Mouse (Mus musculus) spleen, adult 2 months (tissue): ENCODE results near the gene Skor1. TPM values are rescaled to one million over a fixed set of nuclear protein-coding genes. Genes with fewer than 3 reads are reported as not detected.
A peak's percentile ranks its signal among the peaks of the same experiment; 100 is the strongest.

Experiments used
- DNase-seq, 2 experiments: peaks; one replicate each; pipeline versions ENCODE4 v3.0.0 to v3.0.0-alpha.2; 2012 to 2021; ENCODE audit warnings: low spot score in 2 of 2, low read depth in 1 of 2
- H3K27ac ChIP-seq: fragments of 200-500 bp; 2 replicates; pipeline ENCODE4 v1.5.1; 2012; ENCODE audit warnings: low read length, inconsistent platforms; ENCODE audit not compliant: insufficient read depth
- H3K27me3 ChIP-seq: fragments of 200-500 bp; 2 replicates; pipeline ENCODE4 v1.6.1; 2012; ENCODE audit warnings: mild to moderate bottlenecking, moderate library complexity, low read length, inconsistent platforms; ENCODE audit not compliant: control insufficient read depth, insufficient read depth
- H3K36me3 ChIP-seq: fragments of 200-500 bp; 2 replicates; pipeline ENCODE4 v1.6.1; 2012; ENCODE audit warnings: mild to moderate bottlenecking, low read length, inconsistent platforms; ENCODE audit not compliant: control insufficient read depth, insufficient read depth
- H3K4me1 ChIP-seq: fragments of 200-500 bp; 2 replicates; pipeline ENCODE4 v1.6.1; 2011; ENCODE audit warnings: inconsistent platforms; ENCODE audit not compliant: control insufficient read depth, insufficient read depth, insufficient read length
- H3K4me3 ChIP-seq: fragments of 200-500 bp; 2 replicates; pipeline ENCODE4 v1.5.1; 2011; ENCODE audit warnings: mild to moderate bottlenecking, inconsistent platforms; ENCODE audit not compliant: insufficient read depth, insufficient read length; ENCODE audit errors: extremely low read depth
- CTCF ChIP-seq: fragments of 200-500 bp; IDR thresholded peaks from 2 replicates; pipeline ENCODE4 v1.5.1; 2011; ENCODE audit warnings: mild to moderate bottlenecking, inconsistent platforms; ENCODE audit not compliant: insufficient read depth, insufficient read length, insufficient replicate concordance; ENCODE audit errors: extremely low read depth
- POLR2A ChIP-seq: fragments of 200-500 bp; IDR thresholded peaks from 2 replicates; pipeline ENCODE4 v1.6.1; 2011; ENCODE audit warnings: low read depth, low read length, inconsistent platforms
- WGBS: fragments of 180-500 bp; shearing (Covaris S2); methylation state at CpG from one replicate; pipeline ENCODE4 v1.1.7; 2018; 5-methylcytosine and 5-hydroxymethylcytosine counted together
- polyA plus RNA-seq: library from polyadenylated mRNA; depleted of rRNA; stranded (reverse); fragments of >200 nt; gene quantifications from 2 replicates; pipeline ENCODE4 v1.2.3, GENCODE M21; 2012

Skor1 gene
- polyA plus RNA-seq, 1 experiment, result 0.09 TPM

DNA sequence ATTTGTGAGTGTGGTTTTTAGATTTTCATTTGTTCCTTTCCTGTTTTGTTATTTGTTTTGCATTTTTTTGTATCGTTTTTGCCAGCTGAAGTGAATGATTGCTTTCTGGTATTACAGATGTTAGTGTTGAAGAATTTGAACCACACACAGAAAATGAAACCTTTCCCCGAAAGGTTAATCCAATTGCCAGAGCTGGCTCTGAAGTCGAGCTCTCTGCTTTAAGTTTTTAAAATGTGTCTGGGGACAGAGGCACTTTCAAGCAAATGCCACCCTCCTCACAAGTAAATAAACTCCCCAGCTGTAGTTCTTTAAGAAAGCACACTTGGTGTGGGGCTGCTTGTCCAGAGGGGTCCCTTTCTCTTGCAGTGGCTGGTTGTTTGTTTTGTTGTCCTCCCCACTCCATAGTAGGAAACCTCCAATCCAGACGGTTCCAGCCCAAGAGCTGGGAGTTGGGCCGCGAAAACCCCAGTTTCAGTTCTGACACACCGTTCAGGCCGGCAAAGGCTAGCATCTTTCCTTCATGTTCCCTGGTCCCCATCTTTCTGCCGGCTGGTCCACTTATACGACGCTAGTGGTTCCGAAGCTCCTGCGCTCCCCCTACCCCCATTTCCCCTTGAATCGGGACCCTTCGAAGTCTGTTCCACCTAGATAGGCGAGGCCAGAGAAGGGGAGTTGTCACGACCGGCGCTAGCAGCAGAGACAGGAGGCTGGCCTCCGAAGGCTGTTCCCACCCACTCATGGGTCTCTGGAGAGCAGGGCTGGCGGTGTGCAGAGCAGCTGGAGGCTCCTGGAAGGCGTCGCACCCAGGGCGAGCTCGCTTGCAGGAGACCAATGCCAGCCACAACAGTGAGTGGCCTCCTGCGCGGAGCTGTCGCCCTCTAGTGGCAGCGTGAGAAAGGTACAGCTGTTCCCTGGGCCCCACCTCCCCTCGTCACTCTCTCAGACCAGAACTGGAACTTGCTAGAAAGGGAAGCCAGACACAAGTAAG, 25.0 kb downstream of the Skor1 start:
- TF ChIP-seq POLR2A (no peak), CTCF (peak; percentile 100)
- peak overlapping the region; percentile 60 for H3K4me3 ChIP-seq
- peak; percentile 72 to 84 for DNase-seq
- 5% methylated on average over 30 of the region's 30 CpGs for WGBS
- no peaks in the 10 kb centered on the region for H3K36me3 ChIP-seq
- 0 out of 2 replicates have a peak, but pooled peaks cover 2% of the 10 kb centered on the region for H3K4me1 ChIP-seq
- H3K27ac ChIP-seq, result peak overlapping the region; percentile 31; the same call in 1 of the 2 replicates
- H3K27me3 ChIP-seq, result no peaks in the 10 kb centered on the region

DNA sequence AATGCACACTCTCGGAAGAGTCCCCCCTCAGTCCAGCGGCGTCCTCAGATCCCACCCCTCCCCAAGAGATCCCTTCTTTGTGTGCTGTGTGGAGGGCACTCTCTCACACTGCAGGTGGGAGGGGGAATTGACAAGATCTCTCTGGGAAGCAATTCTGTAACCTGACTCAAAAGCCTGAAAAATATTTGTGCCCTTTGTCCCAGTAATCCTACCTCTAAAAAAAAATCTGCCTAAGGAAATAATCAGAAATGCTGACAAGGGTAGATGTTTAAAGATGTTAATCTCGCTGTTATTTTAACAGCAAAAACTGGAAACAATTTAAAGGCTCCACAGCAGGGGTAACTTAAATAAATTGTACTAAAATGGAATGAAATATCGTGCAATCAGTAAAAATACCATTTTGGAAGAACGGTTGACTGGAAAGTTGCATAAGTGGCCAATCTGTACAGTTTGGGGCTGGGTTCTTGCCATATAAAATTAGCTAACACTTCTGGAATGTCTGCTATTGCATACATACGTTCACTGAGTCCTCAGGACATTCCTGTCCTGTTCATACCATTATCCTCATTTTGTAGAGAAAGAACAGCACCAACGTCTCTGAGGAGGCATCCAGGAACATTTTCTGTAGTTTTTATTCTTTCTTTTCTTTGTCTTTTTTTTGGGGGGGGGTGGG, 26.5 kb downstream of the Skor1 start:
- H3K4me3 ChIP-seq, result no peak overlapping the region
- DNase-seq, result no peak
- H3K27me3 ChIP-seq, result no peaks in the 10 kb centered on the region
- H3K27ac ChIP-seq, result no peak overlapping the region
- 87% methylated on average over 8 of the region's 8 CpGs for WGBS
- H3K36me3 ChIP-seq, result no peaks in the 10 kb centered on the region
- TF ChIP-seq POLR2A (no peak), CTCF (no peak)
- H3K4me1 ChIP-seq, result 0 out of 2 replicates have a peak, but pooled peaks cover 2% of the 10 kb centered on the region

DNA sequence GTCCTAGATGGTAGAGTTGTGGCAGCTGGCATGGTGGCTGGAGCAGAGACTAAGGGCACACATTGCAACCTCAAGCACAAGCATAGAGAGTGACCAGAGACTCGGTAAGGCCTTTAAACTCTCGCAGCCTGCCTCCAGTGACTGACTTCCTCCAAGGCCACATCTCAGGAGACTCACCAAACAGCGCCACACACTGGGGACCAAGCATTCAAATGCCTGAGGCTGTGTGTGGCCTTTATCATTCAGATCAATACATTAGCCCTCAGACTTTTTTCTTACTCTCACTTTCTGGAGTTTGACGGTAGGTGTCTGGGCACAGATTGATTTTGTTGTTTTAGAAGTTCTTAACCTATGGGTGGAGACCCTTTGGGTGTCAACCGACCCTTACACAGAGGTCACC, 30.4 kb downstream of the Skor1 start:
- no peak overlapping the region for H3K27ac ChIP-seq
- TF ChIP-seq CTCF (no peak), POLR2A (no peak)
- H3K4me3 ChIP-seq, result no peak overlapping the region
- DNase-seq, result no peak
- no peaks in the 10 kb centered on the region for H3K36me3 ChIP-seq
- 90% methylated on average over 5 of the region's 5 CpGs for WGBS
- no peaks in the 10 kb centered on the region for H3K4me1 ChIP-seq
- H3K27me3 ChIP-seq, result no peaks in the 10 kb centered on the region

DNA sequence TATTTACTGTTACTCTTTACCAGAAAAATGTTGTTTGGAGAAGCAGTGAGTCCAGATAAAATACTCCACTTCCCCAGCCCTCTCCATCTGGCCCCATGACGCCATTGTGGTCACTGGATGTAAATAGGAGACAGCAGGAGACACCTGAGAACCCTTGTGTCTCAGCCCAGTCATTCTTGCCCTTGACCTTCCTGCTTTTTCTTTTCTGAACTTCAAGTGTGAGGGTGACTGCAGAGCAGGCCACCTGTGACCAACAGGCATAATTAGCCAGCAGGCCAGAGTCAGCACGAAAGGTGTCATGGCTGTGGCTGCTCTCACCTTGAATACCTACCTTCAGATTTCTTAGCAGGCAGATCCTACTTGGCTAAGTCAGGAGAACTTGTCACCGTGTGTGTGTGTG, 36.2 kb downstream of the Skor1 start:
- H3K36me3 ChIP-seq, result no peaks in the 10 kb centered on the region

DNA sequence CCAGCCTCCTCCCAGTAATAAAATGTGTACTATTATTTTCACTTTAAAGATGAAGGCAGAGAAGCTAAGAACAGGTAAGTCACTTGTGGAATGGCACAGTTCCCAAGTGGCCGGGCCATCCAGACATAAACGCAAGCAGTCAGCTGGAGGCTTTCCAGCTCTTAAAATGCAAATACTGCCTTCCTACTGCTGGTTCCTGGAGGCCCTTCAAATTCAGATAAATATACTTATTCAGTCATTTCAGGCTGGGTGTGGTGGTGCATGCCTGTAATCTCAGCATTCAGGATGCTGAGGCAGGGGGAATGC, 39.0 kb downstream of the Skor1 start:
- Histone ChIP-seq H3K4me3 (no peak overlapping the region), H3K4me1 (peaks cover 10% of the 10 kb centered on the region; the same call in 1 of the 2 replicates), H3K27me3 (0 out of 2 replicates have a peak, but pooled peaks cover 5% of the 10 kb centered on the region), H3K36me3 (no peaks in the 10 kb centered on the region), H3K27ac (no peak overlapping the region)
- WGBS, result 57% methylated on average over 2 of the region's 2 CpGs
- DNase-seq, result no peak
- no peak for TF ChIP-seq POLR2A
- no peak for TF ChIP-seq CTCF

More for the DNA sequence above, 36.2 kb downstream of the Skor1 start:
- Histone ChIP-seq H3K27me3 (0 out of 2 replicates have a peak, but pooled peaks cover 5% of the 10 kb centered on the region), H3K27ac (no peak overlapping the region), H3K4me3 (no peak overlapping the region), H3K4me1 (peaks cover 10% of the 10 kb centered on the region; the same call in 1 of the 2 replicates)
- TF ChIP-seq CTCF (no peak), POLR2A (no peak)
- no peak for DNase-seq
- 77% methylated on average over 3 of the region's 3 CpGs for WGBS

DNA sequence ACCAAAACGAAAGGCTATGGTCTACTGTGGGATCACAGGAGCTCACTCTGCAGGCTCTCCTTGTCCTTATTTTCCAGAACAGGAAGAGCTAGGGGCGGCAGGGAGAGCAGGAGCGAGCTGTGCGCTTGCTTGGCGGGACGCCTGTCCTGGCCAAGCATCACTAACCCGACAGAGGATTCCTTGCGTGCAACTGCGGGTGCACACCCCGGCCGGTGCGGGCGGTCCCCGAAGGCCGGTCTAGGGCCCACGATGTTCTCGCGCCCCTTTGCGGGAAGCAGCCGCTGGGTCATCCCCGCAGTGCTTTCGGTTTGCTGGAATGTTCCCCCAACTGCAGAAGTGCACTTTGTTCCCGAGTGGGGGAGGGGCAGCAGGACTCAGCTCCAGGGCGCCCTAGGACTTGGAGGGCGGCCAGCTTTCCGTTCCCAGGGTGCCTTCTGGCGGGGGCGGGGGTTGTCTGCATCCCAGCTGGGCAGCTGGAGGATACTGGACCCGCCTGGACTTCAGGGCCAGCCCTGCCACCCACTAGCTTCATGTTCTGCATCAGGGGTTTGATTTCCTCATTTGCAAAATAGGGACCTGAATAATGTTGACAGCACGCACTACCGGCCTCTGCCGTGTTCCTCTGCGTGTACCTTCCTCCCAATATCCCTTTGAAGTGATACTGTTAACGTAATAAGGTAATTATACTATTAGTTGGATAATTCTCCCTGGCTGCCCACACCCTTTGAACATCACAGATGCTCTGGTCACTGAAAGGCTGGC, 39.6 kb downstream of the Skor1 start:
- H3K36me3 ChIP-seq, result no peaks in the 10 kb centered on the region
- peak in 1 of 2 experiments; percentile 47 for DNase-seq
- peaks cover 10% of the 10 kb centered on the region; the same call in 1 of the 2 replicates for H3K4me1 ChIP-seq
- 5% methylated on average over 34 of the region's 34 CpGs for WGBS
- TF ChIP-seq CTCF, result no peak
- no peak for TF ChIP-seq POLR2A
- H3K4me3 ChIP-seq, result peak overlapping the region; percentile 50; the same call in 1 of the 2 replicates
- 0 out of 2 replicates have a peak, but pooled peaks cover 5% of the 10 kb centered on the region for H3K27me3 ChIP-seq
- peak overlapping the region; percentile 80 for H3K27ac ChIP-seq
